Mouse (Mus musculus): ENCODE data around the gene Cacna2d1.

The Cacna2d1 gene

DNA sequence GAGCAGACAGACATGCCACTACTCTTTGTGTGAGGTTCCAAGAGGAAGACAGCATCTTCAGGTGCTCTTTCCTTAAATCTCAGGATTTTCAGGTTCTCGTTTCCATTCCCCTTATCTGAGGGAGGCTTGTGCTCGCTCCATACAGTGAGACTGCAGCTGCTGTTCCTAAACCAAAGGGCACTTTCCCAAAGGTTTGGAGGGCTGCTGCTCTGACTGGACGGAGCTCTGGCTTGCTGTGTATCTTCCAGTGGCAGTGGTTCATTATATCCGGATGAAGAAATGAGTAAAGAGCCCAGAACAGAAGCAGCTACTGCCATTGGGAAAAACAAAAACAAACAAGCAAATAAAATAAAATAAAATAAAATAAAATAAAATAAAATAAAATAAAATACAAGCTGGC, 359.3 kb downstream of the Cacna2d1 start:
- no peak for DNase-seq

GRCm38 (mm10) chr5:16294708-16295107, 360.2 kb downstream of the Cacna2d1 start:
- no peak for DNase-seq

GRCm38 (mm10) chr5:16297170-16297771, 362.8 kb downstream of the Cacna2d1 start:
- DNase-seq = no peak

GRCm38 (mm10) chr5:16299631-16300030, 365.1 kb downstream of the Cacna2d1 start:
- no peak for DNase-seq

DNA sequence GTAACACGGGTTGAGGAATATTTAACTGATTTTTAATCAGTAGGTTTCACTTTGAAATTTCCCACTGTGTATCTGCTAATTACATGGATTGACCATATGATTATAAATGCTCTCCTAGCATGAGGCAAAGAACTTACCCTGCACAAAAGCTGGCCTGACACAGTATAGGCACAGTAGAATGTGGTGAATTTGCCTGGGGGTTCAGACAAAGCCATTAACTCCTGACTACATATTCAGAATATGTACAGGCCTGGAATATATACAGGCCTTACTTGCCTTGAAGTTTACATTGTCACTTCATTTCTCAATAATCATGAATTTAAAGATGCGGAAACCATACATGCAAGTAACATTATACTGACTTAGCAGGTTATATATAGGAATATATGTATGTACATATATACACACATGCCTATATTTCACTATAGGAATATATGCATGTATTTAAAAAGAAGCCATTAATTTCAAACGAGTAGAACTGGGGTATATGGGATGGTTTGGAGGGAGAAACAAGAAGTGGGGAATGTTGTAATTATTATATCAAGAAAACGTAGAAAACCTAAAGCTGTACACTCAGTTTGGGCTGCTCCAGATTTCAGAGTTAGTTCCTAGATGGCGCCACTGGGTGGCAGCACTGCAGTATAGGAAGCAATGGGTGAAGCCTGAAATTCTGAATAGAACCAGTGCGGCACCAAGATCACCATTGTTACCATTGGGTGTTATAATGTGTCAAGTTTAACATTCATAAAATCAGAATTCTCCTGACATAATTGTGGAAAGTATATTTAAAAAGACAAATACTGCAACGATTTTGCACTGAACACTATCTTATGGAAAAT, 374.9 kb downstream of the Cacna2d1 start:
- DNase-seq = peak; percentile 54

DNA sequence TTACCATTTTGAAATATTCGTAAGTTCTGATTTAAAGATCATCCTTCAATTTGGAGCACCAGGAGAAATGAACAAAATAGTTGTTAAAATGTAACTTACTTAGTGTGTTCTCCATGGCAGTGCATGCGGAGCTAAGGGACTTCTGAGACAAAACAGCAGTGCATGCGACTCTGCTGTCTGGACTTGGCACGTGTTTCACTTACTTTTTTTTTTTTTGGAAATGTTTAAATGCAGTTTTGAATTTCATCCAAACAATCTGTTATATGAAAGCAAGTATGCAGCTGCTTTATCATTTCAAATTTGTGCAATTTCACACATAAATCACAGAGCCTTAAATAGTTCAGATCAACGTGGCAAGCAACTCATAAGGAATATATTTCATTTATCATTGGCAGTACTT, 379.8 kb downstream of the Cacna2d1 start:
- DNase-seq = no peak

DNA sequence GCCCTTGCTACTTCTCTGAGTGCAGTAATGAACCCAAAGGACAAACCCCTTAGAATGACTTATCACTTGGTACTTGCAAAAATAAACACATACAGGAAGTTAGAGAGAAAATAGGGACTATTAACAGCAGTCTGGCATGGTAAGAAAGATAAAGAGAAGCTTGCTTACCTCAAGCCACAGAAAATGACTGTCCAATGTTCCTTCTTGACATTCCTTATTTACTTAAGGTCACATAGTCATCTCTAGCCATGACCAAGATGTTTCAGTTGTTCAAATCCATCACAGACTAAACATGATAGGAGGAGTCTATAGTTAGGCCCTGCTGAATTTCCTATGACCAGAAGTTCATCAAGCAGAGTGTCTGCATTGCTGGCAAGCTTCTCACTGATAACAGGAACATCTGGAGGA, 381.5 kb downstream of the Cacna2d1 start:
- DNase-seq = peak; percentile 7

- no peak for DNase-seq
Observed at GRCm38 (mm10) chr5:16317680-16318242, 383.3 kb downstream of the Cacna2d1 start.

- DNase-seq = no peak
Observed at GRCm38 (mm10) chr5:16326610-16327009, 392.1 kb downstream of the Cacna2d1 start.

DNA sequence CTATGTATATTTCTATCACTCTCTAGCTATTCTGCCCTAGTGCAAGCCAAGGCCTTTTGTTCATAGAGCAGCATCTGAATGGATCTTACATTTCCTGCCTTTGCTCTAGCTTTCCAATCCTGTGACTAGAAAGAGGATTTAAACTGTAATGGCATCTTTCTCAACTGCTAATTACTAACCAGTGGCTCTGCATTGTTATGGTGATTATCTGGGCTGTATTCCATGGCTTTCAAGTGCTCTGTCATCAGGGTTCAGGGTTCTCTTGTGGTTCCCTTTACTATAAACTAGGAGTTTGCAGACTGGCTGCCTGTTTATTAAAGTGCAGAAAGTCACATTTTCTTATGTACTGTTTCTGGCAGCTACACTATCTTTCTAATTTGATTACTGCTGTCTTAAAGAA, 410.9 kb downstream of the Cacna2d1 start:
- DNase-seq = no peak

DNA sequence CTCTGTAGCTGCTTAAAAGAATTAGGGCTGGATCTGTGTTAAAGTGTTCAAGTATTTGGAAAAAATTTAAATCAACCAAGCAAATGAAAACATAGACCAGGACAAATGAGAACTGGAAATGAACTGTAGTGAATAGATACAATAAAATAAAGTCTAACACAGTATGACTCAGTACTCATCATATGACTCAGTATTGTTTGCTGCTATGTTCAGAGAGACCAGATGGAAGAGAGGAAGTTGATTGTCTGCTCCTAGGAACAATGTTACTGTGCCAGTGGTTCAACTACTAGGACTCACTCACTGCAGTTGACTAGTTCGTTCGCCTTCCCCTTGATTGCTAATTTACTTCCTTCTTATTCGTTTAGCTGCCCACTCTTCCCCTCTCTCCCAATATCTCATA, 421.3 kb downstream of the Cacna2d1 start:
- no peak for DNase-seq

DNA sequence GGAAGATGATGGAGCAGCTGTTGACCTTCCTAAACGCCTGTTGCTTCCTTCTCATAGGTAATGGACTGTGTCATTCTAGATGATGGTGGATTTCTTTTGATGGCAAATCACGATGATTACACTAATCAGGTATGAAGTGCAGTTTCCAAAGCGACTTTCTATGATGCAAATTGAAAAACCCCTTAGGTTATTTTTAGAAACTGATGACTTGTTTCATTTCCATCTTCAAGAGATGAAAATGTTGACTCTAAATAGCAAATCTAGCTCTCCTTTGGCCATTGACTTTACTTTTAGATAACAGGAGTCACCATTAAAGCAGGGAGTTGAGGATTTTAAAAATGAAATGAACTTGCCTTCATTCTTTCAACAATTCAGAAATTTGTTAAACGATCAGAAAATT, 423.2 kb downstream of the Cacna2d1 start:
- DNase-seq = no peak

- DNase-seq = no peak
Observed at GRCm38 (mm10) chr5:16362076-16362475, 427.6 kb downstream of the Cacna2d1 start.

- no peak for DNase-seq
Observed at GRCm38 (mm10) chr5:16363171-16363570, 428.7 kb downstream of the Cacna2d1 start.

DNA sequence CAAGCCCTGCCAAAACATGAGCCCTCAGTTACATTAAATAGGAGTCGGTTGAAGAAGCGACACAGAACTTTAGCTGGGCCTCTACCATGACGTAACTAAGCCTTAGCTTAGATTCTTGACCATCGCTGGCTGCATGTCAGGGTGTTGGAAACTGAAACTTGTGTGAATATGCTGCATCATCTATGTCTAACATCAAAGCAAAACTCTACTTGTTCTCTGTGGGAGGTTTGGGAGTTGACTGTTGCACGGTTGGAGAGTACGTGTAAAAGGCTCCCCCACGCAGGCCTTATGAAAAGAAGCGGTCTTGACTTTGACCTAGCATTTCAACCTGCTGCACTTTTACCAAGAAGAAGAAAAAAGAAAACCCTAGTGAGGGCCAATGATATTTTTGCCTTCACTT, 436.2 kb downstream of the Cacna2d1 start:
- peak; percentile 27 for DNase-seq

DNA sequence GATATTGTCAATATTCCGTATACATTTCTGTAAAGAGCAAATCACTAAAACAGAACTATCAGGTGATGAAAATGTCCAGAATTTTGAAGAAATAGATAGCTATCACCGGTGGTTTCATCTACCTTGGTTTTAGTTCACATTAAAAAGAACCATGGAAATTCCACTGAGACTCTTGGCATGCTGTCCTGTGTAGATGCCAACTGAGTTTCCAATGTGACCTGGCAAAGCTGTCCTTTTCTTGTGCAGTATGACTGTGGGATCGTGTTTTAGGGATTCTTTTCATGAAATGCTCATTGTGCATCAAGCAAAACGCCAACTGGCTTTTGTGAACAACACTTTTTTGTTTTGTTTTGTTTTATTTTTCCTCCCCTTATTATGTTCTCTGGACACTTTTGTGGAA, 439.5 kb downstream of the Cacna2d1 start:
- DNase-seq = no peak

DNA sequence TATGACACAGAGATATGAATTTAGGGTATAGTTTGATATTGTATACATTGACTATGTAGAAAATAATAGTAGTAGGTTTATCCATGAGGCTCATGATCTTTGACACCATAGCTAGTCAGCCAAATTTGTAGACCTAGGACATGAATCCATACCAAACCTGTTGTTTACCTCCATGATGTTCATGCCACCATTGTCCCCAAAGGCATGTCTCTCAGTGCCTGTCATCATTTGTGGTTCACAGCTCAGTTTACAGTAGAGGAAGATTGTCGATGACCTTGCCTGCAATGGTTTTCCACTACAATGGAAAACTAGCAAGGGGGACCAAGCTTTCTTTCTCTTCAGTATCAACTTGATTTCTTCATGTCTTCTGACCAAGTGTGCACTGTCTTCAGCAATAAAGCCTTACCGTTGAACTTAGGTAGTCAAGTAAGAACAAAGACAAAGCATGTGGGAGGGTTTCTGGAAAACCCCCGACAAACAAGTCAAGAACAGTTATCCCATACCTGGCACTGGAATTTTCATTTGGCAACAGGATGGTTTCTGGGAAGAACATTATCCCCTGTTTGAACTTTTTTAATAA, 441.9 kb downstream of the Cacna2d1 start:
- no peak for DNase-seq

DNA sequence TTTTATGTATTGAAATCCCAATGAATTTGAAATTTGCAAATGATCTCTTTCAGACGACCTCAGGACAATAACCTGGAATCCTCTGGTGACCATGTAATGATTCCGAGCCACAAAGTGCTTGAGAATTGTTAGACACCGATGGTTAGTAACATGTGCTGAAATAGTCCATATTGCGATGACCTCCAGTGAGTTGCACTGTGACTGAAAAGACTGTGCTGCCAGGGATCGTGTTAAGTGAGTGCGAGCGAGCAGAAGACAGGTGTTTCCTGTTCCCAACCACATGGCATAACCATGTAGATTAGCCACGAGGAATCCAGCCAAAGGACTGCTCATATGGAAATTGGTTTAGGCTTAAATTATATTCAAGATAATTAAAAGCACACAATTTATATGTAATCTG, 475.5 kb downstream of the Cacna2d1 start:
- no peak for DNase-seq

- DNase-seq = no peak
Observed at GRCm38 (mm10) chr5:16414693-16415092, 480.2 kb downstream of the Cacna2d1 start.

DNA sequence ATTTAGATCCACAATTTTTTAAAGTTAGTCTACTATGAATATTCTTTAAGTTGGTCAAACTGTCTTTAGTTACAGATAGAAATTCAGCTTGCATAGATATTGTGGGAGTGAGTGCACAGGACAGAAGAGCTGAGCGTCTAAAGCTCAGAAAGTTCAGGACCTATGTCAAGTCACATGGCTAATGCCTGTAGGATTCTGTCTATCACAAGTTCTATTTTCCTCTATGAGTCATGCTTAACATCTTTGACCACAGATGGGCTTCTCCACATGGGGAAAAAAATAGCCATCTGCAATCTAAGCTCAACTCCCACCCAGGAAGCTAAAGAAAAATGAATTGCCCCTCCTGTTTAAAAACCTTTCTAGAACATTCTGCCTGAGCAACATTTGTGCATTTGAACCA, 483.5 kb downstream of the Cacna2d1 start:
- no peak for DNase-seq

DNA sequence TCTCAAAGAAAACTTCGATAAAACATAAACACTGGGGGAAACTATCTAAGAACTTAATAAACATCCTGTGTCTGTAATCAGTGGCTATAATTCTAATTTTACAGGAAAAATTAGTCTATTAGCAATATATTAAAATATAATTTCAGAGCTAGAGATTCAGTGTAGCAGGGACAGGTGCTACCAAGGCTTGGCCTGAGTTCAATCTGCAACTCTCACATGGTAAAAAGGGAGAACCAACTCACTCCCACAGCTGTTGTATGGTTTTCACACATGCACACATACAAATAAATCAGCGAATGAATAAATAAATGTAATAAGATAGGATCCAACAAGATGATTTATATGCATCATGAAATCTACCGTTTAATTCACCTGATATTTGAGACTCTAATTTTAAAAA, 484.0 kb downstream of the Cacna2d1 start:
- DNase-seq = no peak

All from kidney, adult 9 months (tissue).